Mouse (Mus musculus) stomach, embryonic 16.5 days (tissue): ENCODE results near the gene Sval1. TPM values are rescaled to one million over a fixed set of nuclear protein-coding genes. Genes with fewer than 3 reads are reported as not detected.

Source experiments
- ATAC-seq: fragments of 200-750 bp; cut with Nextera tagmentation; 2 replicates; pipeline ENCODE4 v1.8.0; 2017; ENCODE audit warnings: moderate number of reproducible peaks, moderate TSS enrichment; ENCODE audit not compliant: insufficient read depth, low FRiP score
- H3K27ac ChIP-seq: fragments of 300-500 bp; sonication (generic); 2 replicates; pipeline ENCODE4 v1.5.1; 2014; ENCODE audit warnings: low read length
- H3K27me3 ChIP-seq: fragments of 300-500 bp; sonication (generic); 2 replicates; pipeline ENCODE4 v1.6.1; 2014; ENCODE audit warnings: low read length, control low read depth, mixed read lengths; ENCODE audit not compliant: control insufficient read depth, insufficient read depth
- H3K36me3 ChIP-seq: fragments of 300-500 bp; sonication (generic); 2 replicates; pipeline ENCODE4 v1.6.1; 2014; ENCODE audit warnings: low read length; ENCODE audit not compliant: control insufficient read depth, insufficient read depth
- H3K4me1 ChIP-seq: fragments of 300-500 bp; sonication (generic); 2 replicates; pipeline ENCODE4 v1.6.1; 2014; ENCODE audit warnings: low read length, control low read depth, mixed read lengths; ENCODE audit not compliant: control insufficient read depth, insufficient read depth
- H3K4me2 ChIP-seq: fragments of 300-500 bp; sonication (generic); 2 replicates; pipeline ENCODE4 v1.6.1; 2014; ENCODE audit warnings: low read depth, low read length, mixed read lengths
- H3K4me3 ChIP-seq: fragments of 300-500 bp; sonication (generic); replicated peaks from 2 replicates; pipeline ENCODE4 v1.5.1; 2014; ENCODE audit warnings: mild to moderate bottlenecking, low read length
- H3K9ac ChIP-seq: fragments of 300-500 bp; sonication (generic); 2 replicates; pipeline ENCODE4 v1.6.1; 2014; ENCODE audit warnings: low read length
- H3K9me3 ChIP-seq: fragments of 300-500 bp; sonication (generic); replicated peaks from 2 replicates; pipeline ENCODE4 v1.6.1; 2016; ENCODE audit warnings: low read length, control low read depth; ENCODE audit not compliant: control insufficient read depth
- WGBS: fragments of 180-500 bp; shearing (Covaris S2); extraction: QIAGEN DNeasy Blood & Tissue Kit; methylation state at CpG from one replicate; pipeline ENCODE4 v1.1.7; 2014; 5-methylcytosine and 5-hydroxymethylcytosine counted together
- polyA plus RNA-seq: library from polyadenylated mRNA; unstranded; fragments of >200 nt; fragmentation: Nextera tagmentation; extraction: Ambion mirVana; gene quantifications from 2 replicates; pipeline ENCODE4 v1.2.1, GENCODE M21; 2015

Sval1 gene
- not detected in 2 replicates for polyA plus RNA-seq

GRCm38 (mm10) chr6:41951330-41951729 lies at the start of gene Sval1:
Gene Sval1 (plus strand): TSS chr6:41951630.
- H3K4me2 ChIP-seq = no peak within 1 kb of the TSS
- ATAC-seq = no peak
- H3K9ac ChIP-seq = no peak within 1 kb of the TSS
- no peaks in the 10 kb centered on the region for H3K36me3 ChIP-seq
- H3K9me3 ChIP-seq = no peaks in the 10 kb centered on the region
- H3K27ac ChIP-seq = no peak within 1 kb of the TSS
- H3K4me1 ChIP-seq = no peaks in the 10 kb centered on the region
- H3K27me3 ChIP-seq = no peaks in the 10 kb centered on the region
- 62% methylated on average over 1 of the region's 1 CpGs for WGBS
- no peak within 1 kb of the TSS for H3K4me3 ChIP-seq

GRCm38 (mm10) chr6:41911625-41912024 lies 39.8 kb upstream of the Sval1 start:
- Histone ChIP-seq H3K9ac (no peak overlapping the region), H3K36me3 (no peaks in the 10 kb centered on the region), H3K4me3 (no peak overlapping the region), H3K9me3 (no peaks in the 10 kb centered on the region), H3K4me2 (no peak overlapping the region), H3K4me1 (no peaks in the 10 kb centered on the region), H3K27ac (no peak overlapping the region), H3K27me3 (no peaks in the 10 kb centered on the region)
- 82% methylated on average over 5 of the region's 5 CpGs for WGBS
- no peak for ATAC-seq

- H3K9ac ChIP-seq = no peak overlapping the region
- no peak for ATAC-seq
- no peaks in the 10 kb centered on the region for H3K27me3 ChIP-seq
- H3K27ac ChIP-seq = no peak overlapping the region
- H3K9me3 ChIP-seq = no peaks in the 10 kb centered on the region
- no peaks in the 10 kb centered on the region for H3K4me1 ChIP-seq
- 76% methylated on average over 2 of the region's 2 CpGs for WGBS
- H3K36me3 ChIP-seq = no peaks in the 10 kb centered on the region
- no peak overlapping the region for H3K4me3 ChIP-seq
- no peak overlapping the region for H3K4me2 ChIP-seq
These were observed 36.5 kb upstream of the Sval1 start for GRCm38 (mm10) chr6:41914883-41915282.

- Histone ChIP-seq H3K9me3 (no peaks in the 10 kb centered on the region), H3K4me1 (no peaks in the 10 kb centered on the region), H3K27ac (no peak within 1 kb of the TSS), H3K9ac (no peak within 1 kb of the TSS), H3K4me2 (no peak within 1 kb of the TSS), H3K36me3 (no peaks in the 10 kb centered on the region), H3K27me3 (no peaks in the 10 kb centered on the region), H3K4me3 (no peak within 1 kb of the TSS)
- ATAC-seq = no peak
- 63% methylated on average over 1 of the region's 1 CpGs for WGBS
These were observed 16.4 kb downstream of the Sval1 start, which contains the start of gene Sval3 for GRCm38 (mm10) chr6:41967840-41968239. Gene Sval3 (plus strand): TSS chr6:41968140.

Other genes starting within 250 kb of the Sval1 start
- gene Kel, start 247.3 kb upstream of the Sval1 start, polyA plus RNA-seq = 9.7 and 12.7 TPM in 2 replicates
- gene Olfr459, start 176.5 kb upstream of the Sval1 start, polyA plus RNA-seq = not detected in 2 replicates
- gene Pip, start 104.1 kb upstream of the Sval1 start, polyA plus RNA-seq = not detected in 2 replicates
- not detected in 2 replicates for gene Sval2, start 98.6 kb upstream of the Sval1 start, polyA plus RNA-seq
- not detected in 2 replicates for gene Sval3, start 16.5 kb downstream of the Sval1 start, polyA plus RNA-seq
- not detected in 2 replicates for gene Sva, start 86.8 kb downstream of the Sval1 start, polyA plus RNA-seq
- gene Tas2r139, start 189.3 kb downstream of the Sval1 start, polyA plus RNA-seq = not detected in 2 replicates